Mouse (Mus musculus) lung, embryonic 14.5 days (tissue): ENCODE measurements around the gene Cyp2d10. TPM values are rescaled to one million over a fixed set of nuclear protein-coding genes. Genes with fewer than 3 reads are reported as not detected.
"Not testable (repeated sequence)": the region's sequence is repeated elsewhere in the genome, so short reads cannot be mapped to it uniquely, and the experiment has no call there.

Source experiments
- ATAC-seq: fragments of 200-750 bp; cut with Nextera tagmentation; 2 replicates; pipeline ENCODE4 v1.8.0; 2017; ENCODE audit warnings: mild to moderate bottlenecking, moderate TSS enrichment, moderate library complexity; ENCODE audit not compliant: insufficient read depth
- DNase-seq: peaks from one replicate; pipeline ENCODE4 v3.0.0-alpha.2; 2015
- H3K27ac ChIP-seq: fragments of 300-500 bp; sonication (generic); 2 replicates; pipeline ENCODE4 v1.5.1; 2014; ENCODE audit warnings: low read depth, mild to moderate bottlenecking, moderate library complexity
- H3K27me3 ChIP-seq: fragments of 300-500 bp; sonication (generic); 2 replicates; pipeline ENCODE4 v1.6.1; 2014; ENCODE audit warnings: low read length, control low read depth; ENCODE audit not compliant: insufficient read depth
- H3K36me3 ChIP-seq: fragments of 300-500 bp; sonication (generic); 2 replicates; pipeline ENCODE4 v1.6.1; 2014; ENCODE audit warnings: control low read depth; ENCODE audit not compliant: insufficient read depth
- H3K4me1 ChIP-seq: fragments of 300-500 bp; sonication (generic); 2 replicates; pipeline ENCODE4 v1.6.1; 2014; ENCODE audit warnings: antibody characterized with exemption, control low read depth; ENCODE audit not compliant: insufficient read depth
- H3K4me2 ChIP-seq: fragments of 300-500 bp; sonication (generic); 2 replicates; pipeline ENCODE4 v1.6.1; 2014; ENCODE audit warnings: mild to moderate bottlenecking
- H3K4me3 ChIP-seq: fragments of 300-500 bp; sonication (generic); 2 replicates; pipeline ENCODE4 v1.5.1; 2014; ENCODE audit warnings: low read depth, low read length
- H3K9ac ChIP-seq: fragments of 300-500 bp; sonication (generic); 2 replicates; pipeline ENCODE4 v1.6.1; 2014
- H3K9me3 ChIP-seq: fragments of 300-500 bp; sonication (generic); 2 replicates; pipeline ENCODE4 v1.6.1; 2016; ENCODE audit warnings: low read depth, low read length, control low read depth
- CTCF ChIP-seq: IDR thresholded peaks from 2 replicates; pipeline ENCODE4 v1.5.1; 2016; ENCODE audit warnings: antibody characterized with exemption, low read depth
- WGBS: fragments of 180-500 bp; shearing (Covaris S2); extraction: QIAGEN DNeasy Blood & Tissue Kit; methylation state at CpG from one replicate; pipeline ENCODE4 v1.1.7; 2014; 5-methylcytosine and 5-hydroxymethylcytosine counted together
- polyA plus RNA-seq: library from polyadenylated mRNA; unstranded; fragments of >200 nt; fragmentation: Nextera tagmentation; extraction: Ambion mirVana; gene quantifications from 2 replicates; pipeline ENCODE4 v1.2.1, GENCODE M21; 2014

Cyp2d10 gene
- polyA plus RNA-seq, 1 experiment from 2014 or later, result not detected

GRCm38 (mm10) chr15:82374437-82374836 is 32.6 kb downstream of the Cyp2d10 start:
- Histone ChIP-seq H3K4me3 (no peak overlapping the region), H3K4me2 (no peak overlapping the region), H3K9ac (no peak overlapping the region), H3K36me3 (no peaks in the 10 kb centered on the region; the same call in 1 of the 2 replicates), H3K9me3 (no peaks in the 10 kb centered on the region), H3K4me1 (peaks cover 3% of the 10 kb centered on the region; the same call in 1 of the 2 replicates), H3K27ac (no peak overlapping the region), H3K27me3 (no peaks in the 10 kb centered on the region)
- TF ChIP-seq CTCF, result no peak
- ATAC-seq (no peak), DNase-seq (no peak)
- WGBS, result 76% methylated on average over 5 of the region's 5 CpGs

- Histone ChIP-seq H3K27me3 (no peaks in the 10 kb centered on the region), H3K4me3 (no peak overlapping the region), H3K36me3 (no peaks in the 10 kb centered on the region; the same call in 1 of the 2 replicates), H3K27ac (no peak overlapping the region), H3K4me2 (no peak overlapping the region), H3K4me1 (no peaks in the 10 kb centered on the region), H3K9ac (no peak overlapping the region), H3K9me3 (no peaks in the 10 kb centered on the region)
- no peak for TF ChIP-seq CTCF
- 89% methylated on average over 5 of the region's 5 CpGs for WGBS
- DNase-seq (no peak), ATAC-seq (no peak)
Observed at GRCm38 (mm10) chr15:82372991-82373390, 34.0 kb downstream of the Cyp2d10 start.

DNA sequence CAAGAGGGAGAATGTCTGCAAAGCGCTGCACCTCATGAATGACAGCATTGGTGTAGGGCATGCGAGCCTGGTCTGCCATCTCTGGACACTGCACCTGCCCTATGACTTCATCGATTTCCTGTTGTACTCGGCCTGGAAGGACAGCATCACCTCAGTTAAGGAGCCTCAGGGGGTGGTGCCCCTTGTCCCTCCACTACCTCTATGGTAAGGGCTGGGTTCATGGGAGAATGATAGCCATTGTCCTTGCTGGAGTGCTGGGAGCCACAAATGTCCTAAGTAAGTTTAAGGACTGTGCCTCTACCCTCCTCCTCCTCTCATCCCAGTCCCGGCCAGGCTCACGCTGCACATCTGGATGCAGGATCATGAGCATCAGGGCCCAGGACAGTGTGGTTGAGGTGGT is 34.5 kb downstream of the Cyp2d10 start:
- ATAC-seq, result no peak
- no peak for TF ChIP-seq CTCF
- H3K4me1 ChIP-seq, result no peaks in the 10 kb centered on the region
- H3K27me3 ChIP-seq, result no peaks in the 10 kb centered on the region
- no peaks in the 10 kb centered on the region for H3K9me3 ChIP-seq
- DNase-seq, result no peak
- H3K4me2 ChIP-seq, result no peak overlapping the region
- H3K4me3 ChIP-seq, result no peak overlapping the region
- 87% methylated on average over 6 of the region's 6 CpGs for WGBS
- H3K27ac ChIP-seq, result no peak overlapping the region
- no peaks in the 10 kb centered on the region; the same call in 1 of the 2 replicates for H3K36me3 ChIP-seq
- H3K9ac ChIP-seq, result no peak overlapping the region

DNA sequence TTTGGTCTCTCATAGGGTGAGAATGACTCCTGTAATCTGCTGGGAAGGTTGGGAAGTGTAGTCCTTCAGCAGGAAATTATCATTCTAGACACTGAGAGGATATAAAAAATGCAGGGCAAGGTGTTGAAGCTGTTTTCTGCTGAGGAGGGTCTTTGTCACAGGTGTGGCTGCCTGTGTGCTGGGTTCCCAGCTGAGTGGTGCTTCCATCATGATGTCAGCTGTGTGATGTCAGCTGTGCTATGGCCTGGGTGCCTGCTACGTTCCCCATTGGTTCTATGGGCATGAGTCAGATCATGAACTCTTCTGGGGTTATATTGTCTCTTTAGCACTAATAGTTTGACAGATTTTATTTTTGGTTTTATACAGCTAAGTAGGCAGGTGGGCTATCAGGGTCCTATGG is 38.1 kb downstream of the Cyp2d10 start:
- WGBS, result 72% methylated on average over 1 of the region's 1 CpGs
- H3K27ac ChIP-seq, result no peak overlapping the region

GRCm38 (mm10) chr15:82368146-82368545 is 38.8 kb downstream of the Cyp2d10 start:
- H3K9me3 ChIP-seq, result no peaks in the 10 kb centered on the region
- H3K27me3 ChIP-seq, result no peaks in the 10 kb centered on the region
- no peak for ATAC-seq
- no peak for DNase-seq
- no peak overlapping the region for H3K9ac ChIP-seq
- no peak for TF ChIP-seq CTCF
- 76% methylated on average over 4 of the region's 4 CpGs for WGBS
- no peak overlapping the region for H3K4me2 ChIP-seq
- H3K36me3 ChIP-seq, result no peaks in the 10 kb centered on the region
- no peak overlapping the region for H3K27ac ChIP-seq
- no peaks in the 10 kb centered on the region for H3K4me1 ChIP-seq
- no peak overlapping the region for H3K4me3 ChIP-seq

More for the DNA sequence above, 38.1 kb downstream of the Cyp2d10 start:
- no peak for TF ChIP-seq CTCF
- Histone ChIP-seq H3K36me3 (no peaks in the 10 kb centered on the region; the same call in 1 of the 2 replicates), H3K9me3 (no peaks in the 10 kb centered on the region), H3K9ac (no peak overlapping the region), H3K27me3 (no peaks in the 10 kb centered on the region), H3K4me1 (no peaks in the 10 kb centered on the region), H3K4me3 (no peak overlapping the region), H3K4me2 (no peak overlapping the region)
- ATAC-seq (no peak), DNase-seq (no peak)

DNA sequence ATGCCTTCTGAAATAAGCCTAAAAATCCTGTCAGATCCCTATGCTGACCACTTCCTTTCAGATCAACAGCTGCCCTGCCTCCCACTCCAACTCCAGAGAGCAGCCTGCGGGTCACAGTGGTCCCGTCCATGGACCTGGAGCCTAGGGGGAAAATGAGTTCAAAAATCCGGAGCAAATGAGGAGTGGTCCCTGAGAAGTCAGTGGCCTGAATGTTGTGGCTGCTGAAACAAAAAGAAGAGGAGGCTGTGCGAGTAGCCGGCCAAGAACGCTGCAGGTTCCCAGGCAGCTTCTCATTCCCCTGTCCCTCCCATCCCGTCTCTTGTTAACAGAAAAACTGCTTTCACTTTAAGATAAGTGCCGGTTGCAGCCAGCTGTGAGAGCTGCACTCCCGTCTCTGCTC is 42.4 kb downstream of the Cyp2d10 start:
- not testable (repeated sequence) for H3K4me2 ChIP-seq, ATAC-seq, H3K27ac ChIP-seq, DNase-seq, H3K4me1 ChIP-seq, H3K4me3 ChIP-seq, H3K36me3 ChIP-seq, H3K9me3 ChIP-seq, H3K9ac ChIP-seq, H3K27me3 ChIP-seq
- 11% methylated on average over 5 of the region's 9 CpGs for WGBS

GRCm38 (mm10) chr15:82363801-82364200 is 43.2 kb downstream of the Cyp2d10 start:
- not testable (repeated sequence) for H3K36me3 ChIP-seq, H3K27ac ChIP-seq, DNase-seq, H3K9ac ChIP-seq, ATAC-seq, H3K27me3 ChIP-seq, H3K4me2 ChIP-seq, H3K4me3 ChIP-seq, H3K9me3 ChIP-seq, H3K4me1 ChIP-seq
- WGBS, result 73% methylated on average over 7 of the region's 12 CpGs

- H3K27me3 ChIP-seq, result no peaks in the 10 kb centered on the region
- H3K4me1 ChIP-seq, result no peaks in the 10 kb centered on the region
- no peaks in the 10 kb centered on the region for H3K36me3 ChIP-seq
- no peak overlapping the region for H3K4me2 ChIP-seq
- WGBS, result 69% methylated on average over 3 of the region's 4 CpGs
- no peak overlapping the region for H3K27ac ChIP-seq
- no peak for DNase-seq
- no peak for TF ChIP-seq CTCF
- ATAC-seq, result no peak
- no peaks in the 10 kb centered on the region for H3K9me3 ChIP-seq
- no peak overlapping the region for H3K9ac ChIP-seq
- no peak overlapping the region for H3K4me3 ChIP-seq
Observed at GRCm38 (mm10) chr15:82362234-82362633, 44.8 kb downstream of the Cyp2d10 start.
